Mouse (Mus musculus) lung, postnatal 0 days (tissue): ENCODE results near the gene Nedd9. TPM values are rescaled to one million over a fixed set of nuclear protein-coding genes. Genes with fewer than 3 reads are reported as not detected.

Experiments
- ATAC-seq: fragments of 200-750 bp; cut with Nextera tagmentation; 2 replicates; pipeline ENCODE4 v1.8.0; 2017; ENCODE audit warnings: moderate library complexity
- DNase-seq: peaks from one replicate; pipeline ENCODE4 v3.0.0-alpha.2; 2016; ENCODE audit warnings: low spot score
- H3K27ac ChIP-seq: fragments of 300-500 bp; sonication (generic); 2 replicates; pipeline ENCODE4 v1.5.1; 2014; ENCODE audit warnings: antibody characterized with exemption, mild to moderate bottlenecking, low read length, mixed read lengths
- H3K27me3 ChIP-seq: fragments of 300-500 bp; sonication (generic); replicated peaks from 2 replicates; pipeline ENCODE4 v1.6.1; 2014; ENCODE audit warnings: low read length, mixed read lengths; ENCODE audit not compliant: insufficient read depth
- H3K36me3 ChIP-seq: fragments of 300-500 bp; sonication (generic); 2 replicates; pipeline ENCODE4 v1.6.1; 2014; ENCODE audit warnings: low read length, mixed read lengths; ENCODE audit not compliant: insufficient read depth
- H3K4me1 ChIP-seq: fragments of 300-500 bp; sonication (generic); 2 replicates; pipeline ENCODE4 v1.6.1; 2014; ENCODE audit warnings: antibody characterized with exemption, low read depth, low read length, mixed read lengths; ENCODE audit not compliant: insufficient read depth
- H3K4me2 ChIP-seq: fragments of 300-500 bp; sonication (generic); replicated peaks from 2 replicates; pipeline ENCODE4 v1.6.1; 2014; ENCODE audit warnings: low read depth, mild to moderate bottlenecking, low read length, moderate library complexity, mixed read lengths
- H3K4me3 ChIP-seq: fragments of 300-500 bp; sonication (generic); 2 replicates; pipeline ENCODE4 v1.5.1; 2014; ENCODE audit warnings: low read depth, low read length
- H3K9ac ChIP-seq: fragments of 300-500 bp; sonication (generic); replicated peaks from 2 replicates; pipeline ENCODE4 v1.6.1; 2014; ENCODE audit warnings: low read depth, mild to moderate bottlenecking
- H3K9me3 ChIP-seq: fragments of 300-500 bp; sonication (generic); 2 replicates; pipeline ENCODE4 v1.6.1; 2016; ENCODE audit warnings: low read length, mixed read lengths
- CTCF ChIP-seq: IDR thresholded peaks from 2 replicates; pipeline ENCODE4 v1.5.1; 2016; ENCODE audit warnings: antibody characterized with exemption, mild to moderate bottlenecking
- EP300 ChIP-seq: IDR thresholded peaks from 2 replicates; pipeline ENCODE4 v1.6.1; 2016; ENCODE audit warnings: antibody characterized with exemption, mild to moderate bottlenecking, control low read depth
- WGBS: fragments of 180-500 bp; shearing (Covaris S2); extraction: QIAGEN DNeasy Blood & Tissue Kit; methylation state at CpG from one replicate; pipeline ENCODE4 v1.1.7; 2014; 5-methylcytosine and 5-hydroxymethylcytosine counted together
- polyA plus RNA-seq: library from polyadenylated mRNA; unstranded; fragments of >200 nt; fragmentation: Nextera tagmentation; extraction: Ambion mirVana; gene quantifications from 2 replicates; pipeline ENCODE4 v1.2.1, GENCODE M21; 2015

Nedd9 gene
- polyA plus RNA-seq, 1 experiment from 2014 or later = 79.1 TPM

GRCm38 (mm10) chr13:41379951-41380465 lies 107.2 kb downstream of the Nedd9 start:
- no peak for TF ChIP-seq CTCF
- TF ChIP-seq EP300 = no peak
- Histone ChIP-seq H3K4me2 (no peak overlapping the region), H3K4me3 (no peak overlapping the region), H3K36me3 (no peaks in the 10 kb centered on the region), H3K27me3 (no peaks in the 10 kb centered on the region), H3K9me3 (no peaks in the 10 kb centered on the region), H3K27ac (no peak overlapping the region), H3K9ac (no peak overlapping the region), H3K4me1 (no peaks in the 10 kb centered on the region)
- ATAC-seq = no peak
- 74% methylated on average over 4 of the region's 4 CpGs for WGBS
- no peak for DNase-seq

GRCm38 (mm10) chr13:41378462-41378861 lies 108.7 kb downstream of the Nedd9 start:
- no peak overlapping the region for H3K9ac ChIP-seq
- no peak overlapping the region for H3K4me3 ChIP-seq
- H3K4me2 ChIP-seq = no peak overlapping the region
- H3K36me3 ChIP-seq = no peaks in the 10 kb centered on the region
- H3K27me3 ChIP-seq = no peaks in the 10 kb centered on the region
- no peaks in the 10 kb centered on the region for H3K4me1 ChIP-seq
- 69% methylated on average over 5 of the region's 5 CpGs for WGBS
- TF ChIP-seq EP300 (no peak), CTCF (no peak)
- no peaks in the 10 kb centered on the region for H3K9me3 ChIP-seq
- H3K27ac ChIP-seq = no peak overlapping the region
- no peak for DNase-seq
- no peak for ATAC-seq

GRCm38 (mm10) chr13:41377856-41378255 lies 109.3 kb downstream of the Nedd9 start:
- Histone ChIP-seq H3K27ac (no peak overlapping the region), H3K4me3 (no peak overlapping the region), H3K9me3 (no peaks in the 10 kb centered on the region), H3K4me1 (no peaks in the 10 kb centered on the region), H3K4me2 (no peak overlapping the region), H3K9ac (no peak overlapping the region), H3K27me3 (no peaks in the 10 kb centered on the region), H3K36me3 (no peaks in the 10 kb centered on the region)
- DNase-seq (no peak), ATAC-seq (no peak)
- TF ChIP-seq EP300 (no peak), CTCF (no peak)
- WGBS = 88% methylated on average over 9 of the region's 9 CpGs

GRCm38 (mm10) chr13:41377011-41377431 lies 110.1 kb downstream of the Nedd9 start:
- Histone ChIP-seq H3K27ac (no peak overlapping the region), H3K4me3 (no peak overlapping the region), H3K36me3 (no peaks in the 10 kb centered on the region), H3K4me2 (no peak overlapping the region), H3K4me1 (no peaks in the 10 kb centered on the region), H3K27me3 (no peaks in the 10 kb centered on the region), H3K9me3 (no peaks in the 10 kb centered on the region), H3K9ac (no peak overlapping the region)
- ATAC-seq (no peak), DNase-seq (no peak)
- TF ChIP-seq EP300 = no peak
- no peak for TF ChIP-seq CTCF
- 78% methylated on average over 2 of the region's 2 CpGs for WGBS

GRCm38 (mm10) chr13:41376111-41376510 lies 111.1 kb downstream of the Nedd9 start:
- TF ChIP-seq EP300 (no peak), CTCF (no peak)
- Histone ChIP-seq H3K9ac (no peak overlapping the region), H3K4me1 (no peaks in the 10 kb centered on the region), H3K27ac (no peak overlapping the region), H3K4me2 (no peak overlapping the region), H3K36me3 (no peaks in the 10 kb centered on the region), H3K27me3 (no peaks in the 10 kb centered on the region), H3K9me3 (no peaks in the 10 kb centered on the region), H3K4me3 (no peak overlapping the region)
- WGBS = 81% methylated on average over 4 of the region's 4 CpGs
- ATAC-seq (no peak), DNase-seq (no peak)

DNA sequence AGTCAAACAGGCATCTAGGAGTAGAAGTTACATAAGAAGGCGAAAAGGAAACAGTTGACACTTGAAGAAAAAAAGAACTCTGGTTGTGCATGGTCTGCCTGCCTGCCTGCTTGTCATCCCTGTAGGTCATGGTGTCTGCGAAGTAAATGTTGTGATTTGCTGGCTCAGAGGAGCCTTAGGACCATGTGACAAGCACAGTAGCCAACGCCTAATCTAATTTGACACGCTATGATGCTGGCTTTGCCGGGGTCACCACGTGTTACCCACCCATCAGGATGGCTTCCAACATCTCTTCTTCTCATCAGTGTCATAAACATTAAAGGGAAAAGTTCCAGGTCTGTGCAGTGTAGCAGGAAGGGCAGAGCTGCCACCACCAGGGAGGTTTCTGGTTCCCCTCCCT lies 111.5 kb downstream of the Nedd9 start:
- 79% methylated on average over 6 of the region's 6 CpGs for WGBS
- Histone ChIP-seq H3K4me1 (no peaks in the 10 kb centered on the region), H3K36me3 (no peaks in the 10 kb centered on the region), H3K9ac (no peak overlapping the region), H3K4me3 (no peak overlapping the region), H3K9me3 (no peaks in the 10 kb centered on the region), H3K27me3 (no peaks in the 10 kb centered on the region), H3K4me2 (no peak overlapping the region), H3K27ac (no peak overlapping the region)
- no peak for ATAC-seq
- no peak for TF ChIP-seq EP300
- TF ChIP-seq CTCF = no peak
- DNase-seq = no peak

DNA sequence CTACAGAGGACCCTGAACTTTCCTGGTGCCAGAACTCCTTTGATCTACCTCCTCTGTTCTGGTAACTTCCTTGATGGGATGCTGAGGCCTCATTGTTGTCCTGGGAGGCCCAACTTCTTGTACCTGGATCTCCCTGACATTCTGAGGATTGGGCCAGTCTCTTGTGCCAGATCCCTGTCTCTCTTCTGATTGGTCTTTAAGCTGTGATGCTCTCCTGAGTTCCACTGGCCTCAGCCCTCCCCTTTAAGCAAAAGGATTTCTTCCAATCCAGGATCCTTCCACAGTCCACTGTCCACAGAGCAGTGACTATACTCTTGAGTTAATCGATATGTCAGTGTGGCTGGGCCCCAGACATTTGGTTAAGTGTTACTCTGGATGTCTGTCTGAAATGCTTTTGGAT lies 112.3 kb downstream of the Nedd9 start:
- Histone ChIP-seq H3K9me3 (no peaks in the 10 kb centered on the region), H3K27ac (no peak overlapping the region), H3K4me1 (no peaks in the 10 kb centered on the region), H3K9ac (no peak overlapping the region), H3K4me3 (no peak overlapping the region), H3K27me3 (no peaks in the 10 kb centered on the region), H3K4me2 (no peak overlapping the region), H3K36me3 (no peaks in the 10 kb centered on the region)
- 96% methylated on average over 1 of the region's 1 CpGs for WGBS
- TF ChIP-seq EP300 = no peak
- no peak for TF ChIP-seq CTCF
- DNase-seq (no peak), ATAC-seq (no peak)
